Mouse (Mus musculus): Measurements from ENCODE around the gene Spaca3. TPM values are rescaled to one million over a fixed set of nuclear protein-coding genes. Genes with fewer than 3 reads are reported as not detected.
A peak's percentile ranks its signal among the peaks of the same experiment; 100 is the strongest.

The Spaca3 gene
- polyA plus RNA-seq (2012; fragmentation: generic; extraction: Trizol): not detected
- long read RNA-seq, experiment 1: 0 reads
- long read RNA-seq, experiment 2: 0 reads

DNA sequence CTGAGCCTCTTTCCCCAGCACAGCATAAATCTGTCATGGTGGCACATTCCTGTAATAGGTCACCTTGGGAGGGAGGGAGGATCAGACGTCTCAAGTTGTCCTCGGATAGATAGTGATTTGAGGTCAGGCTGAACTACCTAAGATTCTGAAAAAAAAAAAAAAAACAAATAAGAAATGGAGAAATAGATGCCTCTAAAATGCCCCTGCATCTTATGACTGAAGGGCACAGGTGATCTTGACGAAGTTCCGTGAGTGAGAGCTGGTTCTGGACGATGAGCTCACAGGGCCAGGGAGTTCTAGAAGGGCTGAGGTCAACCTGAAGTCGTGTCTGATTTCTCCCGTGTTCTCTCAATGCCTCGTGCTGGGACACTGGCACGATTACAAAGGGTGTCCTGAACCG is at the start of gene Spaca3:
Spaca3 (plus strand) TSS at position 301 of the 400 bp plus-strand sequence.
- H3K4me3 ChIP-seq (ENCODE audit: insufficient read depth, poor library complexity, severe bottlenecking): no peak within 1 kb of the TSS
- H3ac ChIP-seq (ENCODE audit: control insufficient read depth, insufficient read length, low read depth): no peak within 1 kb of the TSS
- no peaks in the 10 kb centered on the region for H3K79me2 ChIP-seq (ENCODE audit: control insufficient read depth, insufficient read depth)
- H3K27me3 ChIP-seq (ENCODE audit: control insufficient read depth, insufficient read depth, insufficient read length): peaks cover 29% of the 10 kb centered on the region
- no peak for TF ChIP-seq CEBPB (IDR thresholded peaks at IDR 0.05; ENCODE audit: low read depth)
- no peak for TF ChIP-seq FOSL1 (IDR thresholded peaks at IDR 0.05; ENCODE audit: insufficient read depth, low read length, poor library complexity, severe bottlenecking)
- TF ChIP-seq MYOG (IDR thresholded peaks at IDR 0.05; ENCODE audit: control insufficient read depth, extremely low read depth, insufficient read length): no peak
- TF ChIP-seq MYOD1 (IDR thresholded peaks at IDR 0.05; ENCODE audit: control insufficient read depth, insufficient read length, low read depth): no peak
- TF ChIP-seq CTCF (IDR thresholded peaks at IDR 0.05; ENCODE audit: control insufficient read depth, insufficient read depth, insufficient read length): no peak
- no peak for TF ChIP-seq USF1 (IDR thresholded peaks at IDR 0.05; ENCODE audit: low read depth)
- TF ChIP-seq MAX (IDR thresholded peaks at IDR 0.05): no peak
- H3K36me3 ChIP-seq (ENCODE audit: control insufficient read depth, insufficient read depth): no peaks in the 10 kb centered on the region
- H3K79me3 ChIP-seq (ENCODE audit: low read depth): no peaks in the 10 kb centered on the region

DNA sequence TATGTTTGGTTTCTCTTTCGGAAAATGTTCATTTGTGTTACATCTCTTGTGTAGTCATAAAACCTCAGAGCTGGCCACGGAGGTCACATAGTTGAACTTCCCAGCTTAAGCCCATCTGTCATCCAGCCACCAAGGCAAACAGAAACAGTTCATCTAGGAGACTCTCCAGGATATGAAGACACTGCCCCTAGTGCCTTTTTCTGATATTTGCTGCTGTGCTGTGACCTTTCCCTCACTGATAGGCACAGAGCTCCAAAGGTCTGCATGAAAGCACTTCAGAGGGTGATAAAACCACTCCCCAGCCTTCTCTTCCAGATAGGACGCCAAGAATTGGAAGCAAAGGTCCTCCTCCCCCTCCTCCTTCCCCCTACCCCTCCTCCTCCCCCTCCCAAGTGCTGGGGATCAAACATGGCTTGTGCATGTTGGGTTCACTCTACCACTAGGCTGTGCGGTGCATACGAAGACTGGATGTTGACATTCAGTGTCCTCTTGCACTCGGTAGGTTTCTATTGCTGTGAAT is 49.6 kb upstream of the Spaca3 start:
- Histone ChIP-seq H3K36me3 (ENCODE audit: control insufficient read depth, insufficient read depth) (no peaks in the 10 kb centered on the region), H3K79me2 (ENCODE audit: control insufficient read depth, insufficient read depth) (peaks cover 7% of the 10 kb centered on the region), H3K4me3 (ENCODE audit: insufficient read depth, poor library complexity, severe bottlenecking) (no peak overlapping the region), H3K79me3 (ENCODE audit: low read depth) (no peaks in the 10 kb centered on the region), H3ac (ENCODE audit: control insufficient read depth, insufficient read length, low read depth) (no peak overlapping the region), H3K27me3 (ENCODE audit: control insufficient read depth, insufficient read depth, insufficient read length) (no peaks in the 10 kb centered on the region)
- TF ChIP-seq USF1 (IDR thresholded peaks at IDR 0.05; ENCODE audit: low read depth) (no peak), MYOG (IDR thresholded peaks at IDR 0.05; ENCODE audit: control insufficient read depth, extremely low read depth, insufficient read length) (no peak), MYOD1 (IDR thresholded peaks at IDR 0.05; ENCODE audit: control insufficient read depth, insufficient read length, low read depth) (no peak), MAX (IDR thresholded peaks at IDR 0.05) (no peak), CEBPB (IDR thresholded peaks at IDR 0.05; ENCODE audit: low read depth) (no peak), CTCF (IDR thresholded peaks at IDR 0.05; ENCODE audit: control insufficient read depth, insufficient read depth, insufficient read length) (no peak), FOSL1 (IDR thresholded peaks at IDR 0.05; ENCODE audit: insufficient read depth, low read length, poor library complexity, severe bottlenecking) (no peak)

DNA sequence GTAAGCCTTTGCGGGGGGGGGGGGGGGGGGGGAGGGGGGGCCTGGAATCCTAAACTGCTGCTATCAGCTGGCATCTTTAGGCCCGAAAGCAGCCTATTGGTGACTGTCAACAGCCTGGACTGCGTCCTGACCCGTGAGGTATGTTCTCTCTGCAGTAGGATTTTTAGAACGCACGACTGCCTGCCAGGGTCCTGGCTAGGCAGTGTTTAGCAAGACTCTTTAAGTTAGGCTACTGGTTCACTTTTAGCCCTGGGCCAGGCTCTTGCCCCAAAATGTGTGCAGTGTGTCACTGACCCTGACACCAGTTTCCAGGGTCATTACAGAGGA is 48.5 kb upstream of the Spaca3 start:
- peak overlapping the region; percentile 36 for H3K4me3 ChIP-seq (ENCODE audit: insufficient read depth, poor library complexity, severe bottlenecking)
- no peak for TF ChIP-seq USF1 (IDR thresholded peaks at IDR 0.05; ENCODE audit: low read depth)
- no peak for TF ChIP-seq CEBPB (IDR thresholded peaks at IDR 0.05; ENCODE audit: low read depth)
- TF ChIP-seq MYOG (IDR thresholded peaks at IDR 0.05; ENCODE audit: control insufficient read depth, extremely low read depth, insufficient read length): no peak
- TF ChIP-seq FOSL1 (IDR thresholded peaks at IDR 0.05; ENCODE audit: insufficient read depth, low read length, poor library complexity, severe bottlenecking): no peak
- TF ChIP-seq MYOD1 (IDR thresholded peaks at IDR 0.05; ENCODE audit: control insufficient read depth, insufficient read length, low read depth): no peak
- TF ChIP-seq CTCF (IDR thresholded peaks at IDR 0.05; ENCODE audit: control insufficient read depth, insufficient read depth, insufficient read length): no peak
- TF ChIP-seq MAX (IDR thresholded peaks at IDR 0.05): no peak
- no peaks in the 10 kb centered on the region for H3K79me3 ChIP-seq (ENCODE audit: low read depth)

DNA sequence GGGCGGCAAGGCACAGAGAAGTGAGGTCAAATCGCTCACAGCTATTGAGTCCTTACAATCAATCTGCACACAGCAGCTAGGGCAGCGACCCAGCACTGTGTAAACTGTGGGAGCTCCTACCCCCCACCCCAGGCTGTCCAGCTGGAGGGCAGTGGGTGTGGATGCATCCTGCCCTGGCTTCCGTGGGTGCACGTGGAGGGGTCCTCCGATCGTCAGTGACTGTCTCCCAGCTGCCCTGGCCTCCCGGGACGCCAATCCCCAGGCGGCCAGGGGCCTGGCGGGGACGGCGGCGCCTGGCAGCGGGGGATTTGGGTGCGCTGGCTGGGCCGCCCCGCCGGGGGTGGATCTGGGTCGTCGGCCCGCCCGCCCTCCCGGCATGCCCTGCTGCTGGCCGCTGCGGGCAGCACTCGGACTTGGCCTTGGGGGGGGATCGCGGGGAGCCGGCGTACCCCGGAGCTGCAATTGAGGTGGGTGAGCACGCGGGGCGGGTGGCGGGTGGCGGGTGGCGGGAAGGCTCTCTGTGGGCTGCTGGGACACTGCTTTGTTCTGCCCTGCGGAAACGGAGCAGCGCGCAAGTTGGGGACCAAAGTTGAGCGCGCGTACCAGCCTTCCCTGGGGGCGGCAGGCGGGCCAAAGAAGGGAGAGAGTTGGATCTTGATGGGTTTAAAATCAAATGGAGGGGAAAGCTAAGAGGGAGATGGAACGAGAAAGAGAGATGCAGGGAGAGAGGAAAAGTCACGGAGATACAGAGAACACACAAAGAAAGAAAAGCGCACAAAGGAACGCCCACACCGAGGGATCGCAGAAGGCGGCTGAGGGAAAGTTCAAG is 48.0 kb upstream of the Spaca3 start, which contains the start of gene Tmem98:
Tmem98 (plus strand) TSS at position 183 of the 829 bp plus-strand sequence.
- Histone ChIP-seq H3ac (ENCODE audit: control insufficient read depth, insufficient read length, low read depth) (peak within 1 kb of the TSS; percentile 85), H3K79me2 (ENCODE audit: control insufficient read depth, insufficient read depth) (peaks cover 7% of the 10 kb centered on the region), H3K79me3 (ENCODE audit: low read depth) (no peaks in the 10 kb centered on the region), H3K27me3 (ENCODE audit: control insufficient read depth, insufficient read depth, insufficient read length) (no peaks in the 10 kb centered on the region), H3K4me3 (ENCODE audit: insufficient read depth, poor library complexity, severe bottlenecking) (peak within 1 kb of the TSS; percentile 36), H3K36me3 (ENCODE audit: control insufficient read depth, insufficient read depth) (peaks cover 8% of the 10 kb centered on the region)
- TF ChIP-seq MYOD1 (IDR thresholded peaks at IDR 0.05; ENCODE audit: control insufficient read depth, insufficient read length, low read depth): no peak
- TF ChIP-seq CTCF (IDR thresholded peaks at IDR 0.05; ENCODE audit: control insufficient read depth, insufficient read depth, insufficient read length): no peak
- TF ChIP-seq USF1 (IDR thresholded peaks at IDR 0.05; ENCODE audit: low read depth): no peak
- no peak for TF ChIP-seq MAX (IDR thresholded peaks at IDR 0.05)
- TF ChIP-seq CEBPB (IDR thresholded peaks at IDR 0.05; ENCODE audit: low read depth): no peak
- no peak for TF ChIP-seq FOSL1 (IDR thresholded peaks at IDR 0.05; ENCODE audit: insufficient read depth, low read length, poor library complexity, severe bottlenecking)

More for the DNA sequence above, 48.5 kb upstream of the Spaca3 start:
- H3K79me2 ChIP-seq (ENCODE audit: control insufficient read depth, insufficient read depth): peaks cover 7% of the 10 kb centered on the region
- no peaks in the 10 kb centered on the region for H3K27me3 ChIP-seq (ENCODE audit: control insufficient read depth, insufficient read depth, insufficient read length)
- peaks cover 6% of the 10 kb centered on the region for H3K36me3 ChIP-seq (ENCODE audit: control insufficient read depth, insufficient read depth)
- H3ac ChIP-seq (ENCODE audit: control insufficient read depth, insufficient read length, low read depth): peak overlapping the region; percentile 85

DNA sequence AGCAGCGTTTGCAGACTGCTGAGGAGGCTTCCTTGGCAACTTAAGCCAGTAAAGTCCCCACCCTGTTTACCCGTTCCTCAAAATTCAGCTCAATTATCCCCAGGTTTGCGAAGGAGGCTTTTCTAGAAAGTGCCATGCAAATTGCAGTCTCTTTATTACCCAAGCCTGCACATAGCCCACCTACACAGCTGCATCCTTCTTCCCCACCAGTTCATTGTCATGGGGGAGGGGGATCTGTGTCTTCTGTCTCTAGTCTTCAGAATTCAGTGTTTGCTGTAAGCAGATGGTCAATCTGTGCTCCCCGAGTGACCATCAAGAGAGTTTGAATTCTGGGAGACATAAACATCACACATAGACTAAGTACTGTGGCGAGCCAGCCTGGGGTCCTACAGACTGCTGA is 47.0 kb upstream of the Spaca3 start:
- Histone ChIP-seq H3K4me3 (ENCODE audit: insufficient read depth, poor library complexity, severe bottlenecking) (peak overlapping the region; percentile 36), H3ac (ENCODE audit: control insufficient read depth, insufficient read length, low read depth) (no peak overlapping the region), H3K36me3 (ENCODE audit: control insufficient read depth, insufficient read depth) (peaks cover 13% of the 10 kb centered on the region), H3K79me2 (ENCODE audit: control insufficient read depth, insufficient read depth) (peaks cover 7% of the 10 kb centered on the region), H3K79me3 (ENCODE audit: low read depth) (no peaks in the 10 kb centered on the region), H3K27me3 (ENCODE audit: control insufficient read depth, insufficient read depth, insufficient read length) (no peaks in the 10 kb centered on the region)
- TF ChIP-seq CEBPB (IDR thresholded peaks at IDR 0.05; ENCODE audit: low read depth): no peak
- TF ChIP-seq USF1 (IDR thresholded peaks at IDR 0.05; ENCODE audit: low read depth): no peak
- TF ChIP-seq CTCF (IDR thresholded peaks at IDR 0.05; ENCODE audit: control insufficient read depth, insufficient read depth, insufficient read length): no peak
- TF ChIP-seq MAX (IDR thresholded peaks at IDR 0.05): no peak
- TF ChIP-seq FOSL1 (IDR thresholded peaks at IDR 0.05; ENCODE audit: insufficient read depth, low read length, poor library complexity, severe bottlenecking): no peak
- no peak for TF ChIP-seq MYOG (IDR thresholded peaks at IDR 0.05; ENCODE audit: control insufficient read depth, extremely low read depth, insufficient read length)
- no peak for TF ChIP-seq MYOD1 (IDR thresholded peaks at IDR 0.05; ENCODE audit: control insufficient read depth, insufficient read length, low read depth)
